Mouse (Mus musculus) monocyte, adult 5-6 weeks (primary cell): ENCODE measurements around the gene Nxpe5. TPM values are rescaled to one million over a fixed set of nuclear protein-coding genes. Genes with fewer than 3 reads are reported as not detected.

ENCODE experiments used
- ATAC-seq: fragments of 153-309, 156-312 bp; replicated peaks from 2 replicates; pipeline ENCODE4 v1.8.0; 2017; ENCODE audit warnings: mild to moderate bottlenecking; ENCODE audit not compliant: low TSS enrichment, insufficient number of reproducible peaks, severe bottlenecking, poor library complexity, low FRiP score
- total RNA-seq: library from RNA; stranded (forward); fragments of 200-1000, 200-491, 200-594 nt; gene quantifications from 3 replicates; pipeline ENCODE4 v1.2.3, GENCODE M21; 2017

The Nxpe5 gene
- total RNA-seq, 1 experiment from 2014 or later = 0.48 TPM

GRCm38 (mm10) chr5:138234224-138234623 is 8.5 kb downstream of the Nxpe5 start:
- no peak for ATAC-seq

- no peak for ATAC-seq
These were observed 15.8 kb downstream of the Nxpe5 start for GRCm38 (mm10) chr5:138241511-138241910.

- ATAC-seq = no peak
These were observed 25.4 kb downstream of the Nxpe5 start for GRCm38 (mm10) chr5:138251144-138251543.

GRCm38 (mm10) chr5:138253061-138253460 is 27.4 kb downstream of the Nxpe5 start:
- ATAC-seq = no peak

- peak; percentile 96 for ATAC-seq
These were observed 29.8 kb downstream of the Nxpe5 start, which contains the start of gene Lamtor4 for GRCm38 (mm10) chr5:138255353-138256093. Lamtor4 (plus strand) TSS chr5:138255482.

GRCm38 (mm10) chr5:138256094-138256467 is 30.4 kb downstream of the Nxpe5 start:
- ATAC-seq = no peak

GRCm38 (mm10) chr5:138256966-138257584 is 31.4 kb downstream of the Nxpe5 start:
- ATAC-seq = peak; percentile 70

GRCm38 (mm10) chr5:138257585-138257978 is 31.9 kb downstream of the Nxpe5 start:
- no peak for ATAC-seq

- no peak for ATAC-seq
These were observed 32.4 kb downstream of the Nxpe5 start for GRCm38 (mm10) chr5:138258078-138258477.

- ATAC-seq = no peak
These were observed 32.8 kb downstream of the Nxpe5 start for GRCm38 (mm10) chr5:138258542-138258941.

GRCm38 (mm10) chr5:138258993-138259392 is 33.3 kb downstream of the Nxpe5 start:
- no peak for ATAC-seq

GRCm38 (mm10) chr5:138260051-138260450 is 34.4 kb downstream of the Nxpe5 start:
- ATAC-seq = no peak

- ATAC-seq = no peak
These were observed 35.1 kb downstream of the Nxpe5 start for GRCm38 (mm10) chr5:138260834-138261233.

- ATAC-seq = no peak
These were observed 36.3 kb downstream of the Nxpe5 start for GRCm38 (mm10) chr5:138262001-138262400.

- no peak for ATAC-seq
These were observed 37.0 kb downstream of the Nxpe5 start for GRCm38 (mm10) chr5:138262582-138263240.

- ATAC-seq = peak; percentile 90
These were observed 37.8 kb downstream of the Nxpe5 start, which contains the start of gene BC037034 for GRCm38 (mm10) chr5:138263260-138264206. BC037034 (minus strand) TSS chr5:138264033.

GRCm38 (mm10) chr5:138264207-138264578 is 38.5 kb downstream of the Nxpe5 start:
- peak; percentile 7; the same call in 1 of the 2 replicates for ATAC-seq

GRCm38 (mm10) chr5:138265712-138266111 is 40.0 kb downstream of the Nxpe5 start:
- ATAC-seq = no peak

GRCm38 (mm10) chr5:138267114-138267513 is 41.4 kb downstream of the Nxpe5 start:
- ATAC-seq = no peak
